Mouse (Mus musculus) layer of hippocampus, adult 18-20 months (tissue): ENCODE results near the gene Megf11. TPM values are rescaled to one million over a fixed set of nuclear protein-coding genes. Genes with fewer than 3 reads are reported as not detected.

ENCODE experiments used
- DNase-seq, 2 experiments: peaks; one replicate each; pipeline ENCODE4 v3.0.0; 2022; ENCODE audit warnings: low spot score in 2 of 2
- long read RNA-seq: library from polyadenylated mRNA; stranded (forward); transcript quantifications from one replicate; pipeline ENCODE4 v2.0.0, GENCODE M21; 2021
- total RNA-seq, 2 experiments: library from RNA; stranded (reverse); gene quantifications; 2 replicates each; pipeline ENCODE4 v1.2.3; 2021

The Megf11 gene
- total RNA-seq = 10 to 100 TPM; 12.7 to 14.3 TPM
- long read RNA-seq, partial matches to known transcripts = 3 of 17 reads
- long read RNA-seq, other reads (novel, unspliced or antisense) = 14 of 17 reads

DNA sequence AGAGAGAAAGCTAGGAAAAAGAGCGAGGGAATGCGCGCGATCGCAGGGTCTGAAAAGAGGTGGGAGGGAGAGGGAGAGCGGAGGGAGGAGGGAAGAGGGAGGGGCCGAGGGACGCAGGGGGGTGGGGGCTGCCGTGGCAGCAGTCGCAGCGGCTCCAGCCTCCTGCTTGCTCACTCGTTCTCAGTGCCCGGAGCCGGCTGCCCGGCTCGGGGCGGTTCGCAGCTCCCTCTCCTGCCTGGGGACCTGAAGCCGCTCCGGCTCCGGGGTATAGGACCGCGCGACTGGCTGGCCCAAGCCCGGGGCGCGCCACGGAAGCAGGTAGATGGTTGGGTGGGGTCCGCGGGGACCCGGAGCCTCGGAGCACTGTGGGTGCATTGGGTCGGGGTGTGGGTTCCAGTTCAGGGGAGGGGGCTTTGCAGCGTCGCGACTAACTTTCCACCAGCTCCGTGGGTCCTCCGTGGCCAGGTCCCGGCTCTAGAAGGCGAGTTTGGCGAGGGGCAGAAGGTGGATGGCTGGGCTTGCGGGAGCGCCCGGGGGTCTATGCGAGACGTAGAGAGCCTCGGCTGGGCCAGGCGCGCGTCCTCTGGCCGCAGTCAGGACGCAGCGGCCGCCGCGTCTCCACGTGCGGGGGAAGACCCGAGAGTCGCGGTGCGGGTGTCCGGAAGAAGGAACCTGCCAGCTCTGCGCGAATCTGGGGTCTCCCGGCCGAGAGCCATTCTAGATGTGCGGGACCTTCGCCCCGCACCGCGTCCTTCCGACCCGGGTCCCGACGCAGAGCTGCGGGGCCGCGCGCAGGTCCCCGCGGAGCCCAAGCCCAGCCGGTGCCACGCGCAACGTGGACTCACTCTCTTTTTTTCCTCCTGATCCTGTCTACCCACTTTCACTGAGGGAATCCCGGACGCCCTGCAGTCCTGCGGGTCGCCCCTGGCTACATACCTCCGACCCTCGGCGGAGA lies at the start of gene Megf11:
Megf11 (plus strand) TSS at position 116 of the 955 bp plus-strand sequence.
- DNase-seq = no peak

DNA sequence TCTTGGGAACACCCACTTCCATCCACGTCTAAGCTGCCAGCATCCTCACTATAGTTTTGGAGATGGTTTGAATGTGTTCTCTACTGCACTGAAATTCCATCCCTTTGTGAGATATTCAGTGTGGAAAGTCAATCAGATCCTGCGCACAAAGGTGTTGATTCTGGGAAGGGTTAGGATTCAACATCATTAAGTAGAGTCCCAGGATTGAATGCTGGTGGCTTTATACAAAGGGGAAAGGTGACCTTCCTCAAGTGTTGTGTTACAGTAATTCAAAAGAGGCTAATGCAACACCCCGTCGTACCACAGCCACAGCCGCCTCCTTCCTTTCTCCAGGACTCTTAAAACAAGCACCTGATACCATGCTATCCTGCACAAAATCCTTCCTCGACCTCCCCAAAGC lies 49.6 kb upstream of the Megf11 start:
- DNase-seq = no peak

DNA sequence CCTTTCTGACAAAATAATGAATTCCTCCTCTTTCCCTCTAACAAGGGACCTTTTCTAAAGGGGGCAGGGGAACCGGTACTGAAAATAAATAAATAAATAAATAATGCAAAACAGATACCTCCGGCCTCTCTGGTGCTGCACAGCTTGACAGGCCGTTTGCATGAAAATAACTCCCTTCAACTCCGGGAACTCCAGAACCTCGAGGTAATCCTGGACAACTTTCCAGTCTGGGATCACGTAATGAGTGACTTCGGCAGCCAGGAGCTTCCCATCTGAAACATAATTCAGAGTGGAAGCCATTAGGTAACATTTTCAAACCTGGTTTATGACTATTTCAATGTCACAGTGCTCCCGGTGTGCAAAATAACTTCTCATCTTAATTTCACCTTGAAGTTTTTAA lies 46.1 kb upstream of the Megf11 start:
- no peak for DNase-seq

DNA sequence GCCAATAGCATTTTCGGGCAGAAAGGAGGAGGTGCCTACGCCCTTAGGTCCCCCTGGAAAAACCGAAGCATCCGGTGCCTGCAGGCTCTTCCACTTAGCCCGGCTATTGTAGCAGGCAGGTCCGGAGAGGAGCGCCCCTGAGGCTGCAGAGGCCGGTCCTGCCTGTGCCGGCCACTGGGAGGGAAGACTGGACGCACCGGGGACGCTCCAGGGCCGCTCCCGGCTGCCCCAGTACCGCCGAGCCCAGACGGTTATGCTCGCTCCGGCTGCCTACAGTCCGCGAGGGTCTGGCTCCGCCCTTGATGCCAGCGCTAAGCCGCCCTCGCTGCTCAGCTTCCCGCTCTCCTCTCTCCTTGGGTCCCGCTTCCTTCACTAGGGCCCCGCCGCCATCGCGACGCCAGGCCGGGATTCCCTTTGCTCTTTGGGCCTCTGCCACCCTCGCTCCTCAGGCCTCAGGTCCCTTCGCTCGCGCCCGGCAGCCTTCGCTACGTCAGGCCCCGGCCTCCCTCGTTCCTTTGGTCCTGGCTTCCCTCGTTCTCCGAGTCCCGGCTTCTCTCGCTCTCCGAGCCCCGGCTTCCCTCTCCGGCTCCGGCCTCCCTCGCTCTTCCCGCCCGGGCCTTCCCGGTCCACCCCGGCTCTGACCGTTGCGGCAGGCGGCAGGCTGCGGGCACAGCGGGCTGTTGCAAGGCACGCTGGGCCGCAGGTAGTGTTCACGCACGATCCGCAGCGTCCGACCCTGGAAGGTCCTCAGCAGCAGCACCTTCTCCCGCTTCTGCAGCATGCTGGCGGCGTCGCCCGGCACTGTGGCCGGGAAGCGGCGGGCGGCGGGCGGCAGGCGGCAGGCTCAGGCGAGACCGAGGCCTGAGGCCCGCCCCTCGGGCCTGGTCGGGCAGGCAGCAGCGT lies 44.8 kb upstream of the Megf11 start:
- DNase-seq = peak; percentile 58 to 69

DNA sequence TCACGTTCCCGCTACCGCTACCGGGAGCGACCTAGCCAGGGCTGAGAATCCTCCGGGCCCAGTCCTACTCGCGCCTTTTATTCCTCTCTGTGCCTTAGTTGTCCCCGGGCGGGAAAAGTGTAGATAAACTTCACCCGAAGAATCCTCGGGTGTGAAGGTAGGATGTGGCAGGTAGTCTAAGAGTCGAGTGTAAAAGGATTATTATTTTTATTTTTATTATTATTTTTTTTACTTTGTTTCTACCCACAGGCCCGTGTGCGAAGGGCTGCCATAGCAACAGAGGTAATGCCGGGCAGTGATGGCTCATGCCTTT lies 44.2 kb upstream of the Megf11 start, which contains the start of gene Dis3l:
Dis3l (minus strand) TSS at position 35 of the 313 bp plus-strand sequence.
- DNase-seq = peak in 1 of 2 experiments; percentile 67

DNA sequence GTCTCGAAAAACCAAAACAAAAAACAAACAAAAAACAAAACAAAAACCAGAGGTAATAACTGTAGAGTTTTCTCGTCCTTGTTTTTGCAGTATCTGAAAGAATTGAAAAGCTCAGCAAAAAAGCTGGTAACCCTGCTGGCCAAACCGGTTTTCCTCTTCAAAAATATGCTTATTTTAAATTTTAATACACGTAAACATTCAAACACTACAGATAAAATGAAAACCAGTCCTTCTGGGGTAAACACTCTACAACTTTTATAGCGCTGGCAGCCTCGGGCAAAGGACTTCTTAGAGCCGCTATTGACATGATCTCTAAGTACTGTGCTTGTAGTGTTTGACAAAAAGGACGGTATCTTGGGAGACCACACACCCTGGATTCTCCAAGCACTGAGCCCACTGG lies 43.8 kb upstream of the Megf11 start:
- DNase-seq = no peak

DNA sequence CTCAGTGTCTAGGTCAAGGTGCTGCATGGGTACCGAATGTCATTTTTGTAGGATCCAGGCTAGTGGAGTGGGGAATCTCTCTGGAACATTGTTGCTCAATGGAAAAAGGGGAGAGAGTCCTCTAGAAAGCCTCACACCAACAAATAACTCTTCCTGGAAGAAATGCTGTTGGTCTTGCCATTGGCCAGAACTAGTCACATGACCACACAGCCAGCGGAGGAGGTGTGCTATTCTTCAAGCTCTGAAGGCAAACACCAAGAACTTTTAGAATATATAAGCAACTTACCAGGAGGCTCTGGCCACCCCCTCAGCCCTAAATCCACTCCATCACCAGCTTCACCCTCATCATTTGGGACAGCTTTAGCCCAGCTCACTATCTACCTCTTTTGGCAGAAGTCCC lies 41.8 kb upstream of the Megf11 start:
- DNase-seq = no peak

DNA sequence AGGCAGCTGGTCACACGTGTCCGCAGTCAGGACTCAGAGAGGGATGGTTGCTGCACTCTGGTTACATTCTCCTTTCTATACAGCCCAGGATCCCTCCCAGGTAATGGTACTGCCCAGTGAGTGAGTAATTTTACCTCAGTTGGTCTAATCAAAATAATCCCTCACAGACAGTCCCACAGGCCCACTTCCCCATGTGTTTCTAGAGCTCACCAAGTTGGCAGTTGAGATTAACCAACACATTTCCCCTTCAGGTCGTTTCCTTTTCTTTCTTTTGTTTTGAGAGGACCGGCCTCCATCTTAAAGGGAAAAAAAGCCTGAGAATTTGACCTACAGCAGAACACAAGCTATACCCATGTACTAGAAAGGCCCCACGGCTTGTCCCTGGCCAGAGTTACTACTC lies 39.5 kb upstream of the Megf11 start:
- DNase-seq = no peak

DNA sequence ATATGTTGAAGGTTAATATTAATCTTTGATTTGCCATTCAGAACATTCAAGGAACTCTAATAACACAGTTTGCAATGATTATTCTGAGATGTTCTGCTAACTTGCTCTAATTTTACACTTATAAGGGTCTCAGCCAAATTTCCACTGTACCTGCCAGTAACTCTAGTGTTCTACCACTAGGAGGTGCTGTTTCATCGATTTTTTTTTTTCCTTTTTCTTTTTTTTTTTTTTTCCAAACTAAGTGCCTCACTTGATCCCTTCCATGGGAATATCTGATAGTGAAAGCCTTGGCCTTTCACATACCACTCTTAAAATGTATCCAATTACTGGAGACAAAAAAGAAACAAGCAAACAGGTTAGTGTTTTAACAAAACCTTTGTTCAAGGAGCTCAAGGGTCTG lies 38.0 kb upstream of the Megf11 start:
- no peak for DNase-seq

DNA sequence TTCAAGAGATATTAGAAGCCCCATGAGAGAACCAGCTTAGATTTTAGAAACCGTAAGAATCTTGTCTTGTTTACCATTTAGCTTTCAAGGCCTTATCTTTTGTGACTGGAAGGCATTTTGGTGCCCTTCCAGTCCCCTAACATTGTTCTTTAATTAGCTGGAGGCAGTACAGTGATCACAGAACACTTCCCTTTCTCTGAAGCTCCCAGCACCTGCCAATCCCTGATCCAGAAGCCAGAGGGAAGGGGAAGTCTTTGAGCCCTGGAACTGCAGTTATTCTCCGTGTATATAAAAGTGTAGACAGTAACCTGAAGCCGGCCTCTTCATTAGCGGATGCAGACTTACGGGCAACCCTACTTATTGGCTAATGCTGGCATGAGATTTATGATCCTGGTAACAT lies 35.9 kb upstream of the Megf11 start:
- DNase-seq = no peak

DNA sequence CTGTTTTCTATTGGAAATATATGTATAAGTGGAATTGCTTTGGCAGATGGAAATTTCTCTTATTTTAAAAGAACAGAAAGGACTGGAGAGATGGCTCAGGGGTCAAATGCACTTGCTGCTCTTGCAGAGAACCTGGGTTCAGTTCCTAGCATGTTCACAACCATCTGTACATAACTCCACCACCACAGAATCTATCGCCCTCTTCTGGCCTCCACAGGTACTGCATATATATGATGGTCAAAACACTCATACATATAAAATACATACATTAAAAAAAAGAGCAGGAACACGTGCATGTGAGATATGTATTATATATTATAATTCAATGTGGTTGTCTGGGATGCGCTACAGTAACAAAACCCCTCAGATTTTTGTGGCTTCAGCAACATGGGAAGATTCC lies 34.2 kb upstream of the Megf11 start:
- DNase-seq = no peak

DNA sequence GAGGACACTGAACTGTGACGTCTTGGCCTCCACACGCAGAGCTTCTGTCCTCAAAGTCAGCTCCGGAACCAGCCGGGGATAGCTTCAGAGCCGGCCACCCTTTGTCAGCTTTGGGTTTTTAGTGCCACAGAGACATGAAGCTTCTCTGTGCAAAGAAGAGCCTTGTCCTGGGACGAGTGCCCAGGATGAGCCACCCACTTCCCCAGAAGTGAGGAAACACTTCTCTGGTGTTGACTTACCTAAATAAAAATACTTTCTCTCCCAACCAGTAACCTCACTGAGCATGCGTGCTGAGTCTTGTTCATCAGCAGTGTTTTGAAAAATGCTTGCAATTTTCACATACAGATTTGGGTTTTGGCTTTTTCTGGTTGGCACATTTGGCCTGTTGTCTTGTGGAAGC lies 29.8 kb upstream of the Megf11 start:
- peak in 1 of 2 experiments; percentile 3 for DNase-seq

DNA sequence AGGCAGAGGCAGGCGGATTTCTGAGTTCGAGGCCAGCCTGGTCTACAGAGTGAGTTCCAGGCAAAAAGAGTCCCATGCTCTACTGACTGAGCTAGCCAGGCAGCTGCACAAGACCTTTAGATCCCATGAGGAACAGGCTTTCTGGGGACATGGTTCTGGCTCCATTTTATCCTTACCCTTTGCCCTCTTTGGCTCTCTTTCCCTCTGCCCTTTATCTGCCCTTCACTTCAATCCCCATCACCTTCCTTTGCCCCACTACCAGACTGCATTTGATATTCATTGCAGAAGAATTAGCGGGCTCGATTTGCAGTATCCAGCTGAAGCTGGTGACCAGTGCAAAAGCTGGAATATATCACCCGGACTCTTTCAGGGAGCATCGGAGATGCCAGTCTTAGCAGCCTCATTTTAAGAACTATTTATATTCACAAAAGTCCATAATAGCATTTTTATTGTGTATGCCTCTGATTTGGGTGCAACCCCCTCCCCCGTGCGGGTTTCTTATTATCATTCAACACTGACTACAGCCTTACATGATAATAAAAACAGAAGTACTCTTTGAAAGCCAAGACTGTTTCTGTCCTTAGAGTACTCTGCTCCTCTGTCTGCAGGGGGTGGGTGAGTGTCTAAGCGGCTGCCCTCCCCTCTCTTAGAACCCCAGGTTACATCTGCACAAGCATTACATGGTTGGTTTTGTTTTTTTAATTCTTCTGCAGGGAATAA lies 24.0 kb upstream of the Megf11 start:
- DNase-seq = no peak

DNA sequence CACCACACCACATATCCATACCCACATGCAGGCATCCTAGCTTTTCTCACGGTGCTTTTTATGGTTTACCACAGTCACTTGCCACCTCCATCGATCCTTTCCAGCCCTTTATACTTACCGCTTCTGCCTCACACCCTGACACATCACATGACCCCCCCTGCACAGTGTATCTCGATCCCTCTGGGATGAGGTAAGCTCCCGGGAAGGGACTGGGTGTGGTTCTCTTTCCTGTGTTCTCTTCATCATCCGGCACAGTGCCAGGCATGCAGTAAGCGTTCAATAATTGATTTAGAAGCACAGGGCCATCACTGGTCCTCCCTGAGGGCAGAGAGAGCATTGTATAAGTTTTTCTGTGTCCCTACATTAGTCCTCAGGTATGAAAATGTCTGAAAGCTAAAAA lies 15.6 kb upstream of the Megf11 start:
- no peak for DNase-seq

DNA sequence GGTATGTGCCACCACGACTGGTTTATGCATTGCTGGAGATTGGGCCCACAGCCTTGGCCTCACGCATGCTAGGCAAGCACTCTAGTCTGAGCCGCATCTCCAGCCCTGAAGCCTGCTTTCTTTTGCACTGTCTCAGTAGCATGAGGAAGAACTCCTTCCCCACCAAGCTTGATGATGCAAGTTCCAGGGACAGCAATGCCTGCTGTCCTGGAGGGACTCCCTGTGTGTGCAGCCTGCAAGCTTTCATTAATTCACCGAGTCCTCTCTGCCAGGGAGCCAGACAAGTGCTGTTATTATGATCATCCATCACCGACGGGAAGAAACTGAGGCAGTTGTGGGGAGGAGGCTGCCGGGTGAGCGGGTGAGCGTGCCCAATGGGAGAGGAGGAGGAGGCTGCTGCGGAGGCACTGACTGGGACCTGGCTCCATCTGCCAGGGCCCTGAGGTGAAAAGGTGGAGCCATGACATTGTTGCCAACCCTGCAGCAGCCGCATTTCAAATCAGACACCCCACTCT lies 14.1 kb upstream of the Megf11 start:
- no peak for DNase-seq

DNA sequence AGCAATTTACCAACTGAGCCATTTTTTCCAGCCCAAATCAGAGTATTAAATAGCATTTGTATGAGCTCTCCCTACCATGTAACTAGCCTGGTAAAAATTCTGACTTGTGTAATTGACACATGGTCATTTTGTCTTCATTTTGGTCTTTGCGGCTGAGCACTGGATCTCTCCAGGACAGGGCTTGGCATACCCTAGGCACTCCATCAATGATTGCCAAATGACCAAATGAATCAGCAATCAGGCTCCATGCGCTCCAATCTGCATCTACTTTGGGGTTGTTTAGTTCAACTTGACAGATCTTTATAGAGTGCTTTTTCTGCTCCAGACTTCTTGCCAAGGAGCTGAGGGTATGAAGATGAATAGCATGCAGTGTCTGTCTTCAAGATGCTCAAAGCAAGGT lies 9.0 kb upstream of the Megf11 start:
- DNase-seq = no peak

DNA sequence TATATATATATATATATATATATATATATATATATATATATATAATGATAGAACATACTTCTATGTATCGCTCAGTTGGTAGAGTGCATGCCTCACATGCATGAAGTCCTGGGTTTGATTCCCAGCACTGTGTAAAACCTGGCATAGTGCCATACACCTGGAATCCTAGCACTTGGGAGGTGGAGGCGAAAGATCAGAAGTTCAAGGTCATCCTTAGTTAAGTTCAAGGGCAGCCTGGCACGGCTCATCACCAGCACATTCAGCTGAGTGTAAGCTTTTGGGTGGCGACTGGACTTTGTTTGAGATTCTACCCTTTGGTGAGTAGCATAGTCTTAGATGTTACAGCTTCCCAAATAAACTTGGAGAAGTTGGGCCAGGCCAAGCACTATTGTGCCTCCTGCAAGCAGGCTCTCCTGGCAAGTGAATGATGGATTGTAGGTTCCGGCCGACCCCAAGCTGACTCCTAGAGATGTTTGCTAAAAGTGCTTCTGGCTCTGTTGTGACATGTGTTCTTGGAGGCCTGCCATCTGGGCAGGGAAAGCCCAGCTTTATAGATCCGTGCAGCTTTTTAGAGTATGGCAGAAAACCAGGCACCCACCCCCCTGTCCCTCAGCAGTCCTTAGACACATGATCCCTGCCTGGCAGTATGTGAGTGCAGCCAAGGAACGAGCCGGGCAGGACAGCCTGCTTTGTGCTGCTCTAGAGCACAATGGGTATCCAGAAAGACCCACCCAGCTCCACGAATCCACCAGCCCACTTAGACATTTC lies 2.2 kb upstream of the Megf11 start:
- no peak for DNase-seq

DNA sequence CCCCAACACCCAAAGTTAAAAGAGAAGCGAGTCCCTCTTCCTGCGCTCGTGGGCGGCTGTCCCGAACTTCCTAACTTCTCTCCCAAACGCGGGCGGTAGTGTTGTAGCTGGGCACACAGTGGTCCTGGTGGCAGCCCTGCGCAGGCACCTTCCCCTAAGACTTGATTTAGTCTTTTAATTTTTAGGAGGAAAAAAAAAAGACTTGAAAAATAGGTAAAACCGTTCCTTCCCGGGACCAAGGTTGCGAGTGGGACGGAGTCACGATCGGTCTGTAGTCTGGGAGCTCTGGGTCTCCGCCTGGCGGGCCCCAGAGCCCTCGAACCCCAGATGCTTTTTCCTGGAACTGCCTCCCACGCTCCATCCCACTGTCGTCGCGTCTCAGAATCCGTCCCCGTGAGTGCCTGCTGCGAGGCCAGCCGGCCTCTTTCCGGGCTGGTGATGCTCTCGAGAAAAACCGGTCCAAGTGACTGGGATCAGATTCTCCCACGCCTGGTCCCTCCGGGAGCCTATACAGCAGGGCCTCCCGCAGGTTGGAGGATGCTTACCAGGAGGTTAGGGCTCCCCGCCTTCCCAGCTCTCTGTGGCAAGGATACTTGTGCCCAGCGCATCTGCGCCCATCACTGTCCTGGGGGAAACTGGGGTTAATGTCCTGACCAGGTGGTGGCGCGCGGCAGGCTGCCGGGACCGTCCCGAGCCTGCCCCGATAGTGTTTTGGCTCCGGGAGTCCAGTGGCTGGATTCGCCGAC lies 1.2 kb downstream of the Megf11 start:
- DNase-seq = peak in 1 of 2 experiments; percentile 35

DNA sequence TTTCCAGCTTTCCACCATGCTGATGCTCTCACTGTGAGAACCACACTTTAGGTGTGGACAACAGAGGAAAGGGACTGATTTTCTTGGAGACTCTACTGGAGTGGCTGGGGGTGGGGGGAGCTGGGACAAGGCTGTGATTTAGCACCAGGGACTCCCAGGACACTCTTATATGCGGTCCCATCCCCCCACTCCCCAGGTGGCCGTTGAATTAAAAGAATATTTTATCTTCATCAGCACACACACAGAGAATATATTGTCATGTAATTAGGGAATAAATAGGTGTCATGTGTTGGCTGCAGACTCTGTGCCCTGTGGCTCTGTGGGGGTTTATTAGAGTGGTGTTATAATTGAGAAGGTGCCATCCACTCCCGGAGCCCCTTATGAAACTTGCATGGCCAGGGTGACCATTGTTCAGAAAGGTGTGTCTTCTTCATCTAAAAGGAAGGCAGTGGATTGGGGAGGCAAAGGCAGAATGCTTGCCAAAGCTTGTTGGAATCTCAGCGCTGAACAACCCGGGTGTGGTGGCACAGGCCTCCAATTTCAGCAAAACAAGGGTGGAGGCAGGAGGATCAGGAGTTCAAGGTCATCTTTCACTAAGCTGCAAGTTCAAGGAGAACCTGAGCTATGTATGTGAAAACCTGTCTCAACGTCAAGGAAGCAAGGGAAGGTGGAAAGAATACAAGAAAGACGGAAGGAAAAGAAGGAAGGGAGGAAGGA lies 4.3 kb downstream of the Megf11 start:
- no peak for DNase-seq
